Mouse (Mus musculus): ENCODE measurements around the gene Ngf.

Gene Ngf

DNA sequence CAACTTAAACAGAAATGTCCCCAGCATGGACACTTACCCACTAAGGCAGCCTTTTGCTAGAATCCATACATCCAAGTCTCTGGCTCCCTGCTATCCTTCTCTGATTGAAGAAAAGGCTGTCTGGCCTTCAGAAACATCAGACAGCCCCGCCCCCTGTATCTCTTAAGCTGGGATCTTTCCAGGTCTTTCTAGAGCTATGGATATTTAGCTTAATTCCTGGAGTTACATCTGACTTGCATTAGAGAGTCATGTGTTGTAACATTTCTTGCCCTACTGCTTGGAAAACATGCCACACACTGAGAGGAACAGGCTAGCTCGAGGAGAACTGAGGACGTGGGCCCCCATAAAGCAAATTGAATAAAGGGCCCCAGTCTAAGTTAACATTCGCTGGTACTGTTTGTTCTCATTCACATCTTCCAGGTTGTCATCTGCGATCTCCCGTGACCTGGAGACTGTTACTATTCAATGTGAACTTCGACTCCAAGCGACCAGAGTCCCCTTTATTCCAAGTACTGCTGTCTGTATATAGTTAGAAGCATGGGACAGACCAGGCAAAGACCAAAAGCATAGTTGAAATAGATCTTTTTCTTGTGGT, 38.0 kb downstream of the Ngf start:
- DNase-seq (ENCODE audit: low spot score in 2 of 2) = no peak

GRCm38 (mm10) chr3:102508455-102508854, 38.7 kb downstream of the Ngf start:
- no peak for DNase-seq (ENCODE audit: low spot score in 2 of 2)

DNA sequence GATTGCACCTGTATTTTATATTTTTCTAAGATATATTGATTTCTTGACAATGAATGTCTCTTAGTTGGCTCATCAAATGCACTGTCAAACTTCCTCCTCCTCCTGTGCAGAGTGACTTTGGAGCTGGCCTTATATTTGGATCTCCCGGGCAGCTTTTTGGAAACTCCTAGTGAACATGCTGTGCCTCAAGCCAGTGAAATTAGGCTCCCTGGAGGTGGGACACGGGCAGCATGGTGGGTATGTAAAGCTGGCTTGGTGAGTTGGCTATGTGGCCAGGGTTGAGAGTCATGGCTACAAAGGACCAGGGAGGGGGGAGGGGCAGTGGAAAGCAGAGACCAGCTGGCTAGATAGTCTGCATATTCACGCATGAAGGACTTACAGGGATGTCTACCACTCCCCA, 39.9 kb downstream of the Ngf start:
- no peak for DNase-seq (ENCODE audit: low spot score in 2 of 2)

- no peak for DNase-seq (ENCODE audit: low spot score in 2 of 2)
Measured at GRCm38 (mm10) chr3:102516937-102517336, 47.2 kb downstream of the Ngf start.

- no peak for DNase-seq (ENCODE audit: low spot score in 2 of 2)
Measured at GRCm38 (mm10) chr3:102521061-102521460, 51.3 kb downstream of the Ngf start.

DNA sequence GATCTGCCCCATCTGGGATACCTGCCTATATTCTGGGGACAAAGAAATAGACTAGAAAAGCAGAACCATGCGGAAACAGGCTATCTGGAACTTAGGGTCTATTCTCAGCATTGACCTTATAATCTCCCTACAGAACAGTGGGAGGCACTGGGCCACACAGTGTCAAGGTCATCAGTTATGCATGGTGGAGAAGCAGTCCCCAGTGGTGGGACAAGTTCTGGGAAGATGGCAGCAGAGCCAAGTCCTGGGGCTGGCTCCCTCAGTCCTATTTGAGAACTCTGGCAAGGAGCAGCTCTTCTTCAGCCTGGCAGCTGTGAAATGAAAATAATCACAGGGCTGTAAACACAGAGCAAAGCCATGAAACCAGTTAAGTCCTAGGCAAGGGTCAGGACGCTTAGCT, 54.0 kb downstream of the Ngf start:
- no peak for DNase-seq (ENCODE audit: low spot score in 2 of 2)

DNA sequence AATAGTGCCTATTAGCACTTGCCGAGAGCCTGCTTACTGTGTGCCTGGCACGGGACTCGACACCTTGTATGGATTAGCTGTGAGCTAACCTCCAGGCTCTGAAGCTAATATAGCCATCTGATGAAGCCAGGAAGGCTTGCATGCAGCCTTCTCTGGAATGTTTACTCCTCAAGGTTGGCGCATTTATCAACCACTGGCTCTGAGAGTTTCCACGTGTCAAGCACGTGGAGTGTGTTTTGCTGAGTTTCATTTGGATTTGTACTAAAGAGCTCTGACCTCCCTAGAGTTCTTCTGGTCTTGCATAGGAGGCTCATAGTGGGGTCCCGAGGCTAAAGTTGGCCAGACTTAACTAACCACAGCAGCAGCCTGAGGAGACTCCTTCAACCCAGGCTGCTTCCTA, 55.2 kb downstream of the Ngf start:
- DNase-seq (ENCODE audit: low spot score in 2 of 2) = no peak

DNA sequence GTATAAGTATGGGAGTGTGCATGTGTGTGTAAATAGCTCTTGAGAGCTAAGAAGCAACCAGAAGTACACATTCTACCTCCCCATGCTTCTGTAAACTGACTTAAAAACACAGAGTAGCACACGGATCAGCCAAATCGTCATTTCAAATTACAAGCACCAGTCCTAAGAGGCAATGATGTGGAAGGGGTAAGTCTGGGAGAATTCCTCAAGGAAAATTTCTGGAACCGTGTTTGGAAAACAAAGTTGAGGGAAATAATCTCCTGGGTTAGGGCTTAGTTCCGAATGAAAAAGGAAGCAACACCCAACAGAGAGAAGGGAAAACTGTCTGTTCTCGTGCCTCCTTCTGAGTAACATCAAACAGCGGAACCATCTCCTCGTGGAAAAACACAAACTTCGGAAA, 56.1 kb downstream of the Ngf start:
- DNase-seq (ENCODE audit: low spot score in 2 of 2) = peak; percentile 54 to 57

- DNase-seq (ENCODE audit: low spot score in 2 of 2) = peak; percentile 61 to 76
Measured at GRCm38 (mm10) chr3:102526481-102526880, 56.8 kb downstream of the Ngf start.

DNA sequence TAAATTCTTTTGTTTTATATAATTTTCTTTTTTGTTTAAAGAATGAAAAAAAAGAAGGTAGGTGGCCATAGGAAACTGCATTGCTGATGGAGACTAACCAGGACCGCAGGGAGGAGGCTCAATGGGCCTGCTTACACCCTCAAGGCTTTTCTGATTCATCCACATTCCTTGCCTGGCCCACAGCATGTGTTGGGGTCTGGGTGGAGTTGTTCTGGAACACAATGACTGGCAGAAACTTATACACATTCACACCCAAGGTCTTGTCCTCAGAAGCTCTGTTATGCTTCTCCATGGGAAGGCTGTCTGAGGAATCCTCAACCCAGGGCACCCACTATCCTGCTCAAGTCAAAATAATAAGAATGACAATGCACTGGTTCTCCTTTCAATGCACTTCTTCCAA, 65.0 kb downstream of the Ngf start:
- DNase-seq (ENCODE audit: low spot score in 2 of 2) = no peak

GRCm38 (mm10) chr3:102543646-102544045, 73.9 kb downstream of the Ngf start:
- DNase-seq (ENCODE audit: low spot score in 2 of 2) = peak; percentile 46 to 59

- DNase-seq (ENCODE audit: low spot score in 2 of 2) = no peak
Measured at GRCm38 (mm10) chr3:102547536-102547935, 77.8 kb downstream of the Ngf start.

DNA sequence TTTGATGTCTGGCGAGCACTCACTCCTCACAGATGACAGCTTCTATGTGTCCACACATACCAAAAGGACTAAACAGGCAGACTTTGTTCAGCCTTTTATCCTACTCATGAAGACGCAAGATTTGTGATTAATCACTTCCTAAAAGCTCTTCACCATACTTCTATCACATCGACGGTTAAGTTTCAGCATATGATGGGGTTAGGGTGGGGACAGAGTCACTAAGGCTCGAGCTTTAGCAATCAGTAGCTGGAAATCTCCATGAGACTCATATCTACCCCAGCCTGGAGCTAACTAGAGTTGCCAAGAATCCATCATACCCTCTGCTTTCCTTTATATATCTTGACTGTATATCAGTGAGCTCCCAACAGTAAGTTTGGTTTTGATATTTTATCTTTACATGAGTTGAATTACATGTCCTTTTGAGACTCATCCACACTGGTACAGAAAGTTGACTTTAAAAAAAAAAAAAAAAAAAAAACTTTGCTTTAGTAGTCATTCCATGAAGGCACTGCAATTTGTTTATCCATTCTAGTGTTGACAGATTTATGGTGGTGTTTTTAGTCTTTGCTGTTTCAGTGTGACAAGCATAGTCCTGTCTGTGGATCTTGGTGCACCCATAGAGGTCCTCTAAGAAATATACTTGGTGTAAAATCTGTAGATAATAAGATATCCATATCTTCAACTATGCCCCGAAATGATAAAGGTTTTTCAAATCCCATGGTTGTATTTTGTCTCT, 84.4 kb downstream of the Ngf start:
- no peak for DNase-seq (ENCODE audit: low spot score in 2 of 2)

GRCm38 (mm10) chr3:102556108-102556507, 86.4 kb downstream of the Ngf start:
- DNase-seq (ENCODE audit: low spot score in 2 of 2) = peak; percentile 11 to 30

GRCm38 (mm10) chr3:102556645-102557044, 86.9 kb downstream of the Ngf start:
- no peak for DNase-seq (ENCODE audit: low spot score in 2 of 2)
